Mouse (Mus musculus): ENCODE data around the gene Kcnk6.

GRCm38 (mm10) chr7:29276715-29277114 lies 44.4 kb upstream of the Kcnk6 start:
- TF ChIP-seq CTCF (IDR thresholded peaks at IDR 0.05; ENCODE audit: low read depth, low read length) (no peak), EP300 (IDR thresholded peaks at IDR 0.05; ENCODE audit: insufficient read depth, low read depth, low read length) (no peak)
